Mouse (Mus musculus): ENCODE measurements at regions not wholly inside any gene's neighbourhood (a gene's known extent, or its start where the extent isn't known, plus 50 kb on each side); places are given as distances from the start of the nearest gene placed in this dataset.

- H3K79me2 ChIP-seq (ENCODE audit: control insufficient read depth, insufficient read depth, low read length, poor library complexity) = no peaks in the 10 kb centered on the region
- TF ChIP-seq MAZ (IDR thresholded peaks at IDR 0.05; ENCODE audit: low read depth, low read length) = no peak; the same call in 1 of the 2 replicates
- TF ChIP-seq MAX (IDR thresholded peaks at IDR 0.05; ENCODE audit: low read length) = peak; percentile 69; the same call in 1 of the 2 replicates
- no peak for TF ChIP-seq USF2 (IDR thresholded peaks at IDR 0.05; ENCODE audit: borderline replicate concordance in 1 of 2, insufficient read depth in 1 of 2, low read depth in 1 of 2, low read length in 2 of 2)
- peak; percentile 56; the same call in 1 of the 2 replicates for TF ChIP-seq TCF12 (IDR thresholded peaks at IDR 0.05; ENCODE audit: low read depth, low read length)
- TF ChIP-seq JUND (IDR thresholded peaks at IDR 0.05; ENCODE audit: low read depth, low read length) = peak; percentile 32; the same call in 1 of the 2 replicates
- no peak for TF ChIP-seq TBP (IDR thresholded peaks at IDR 0.05; ENCODE audit: low read depth, low read length)
- TF ChIP-seq E2F4 (IDR thresholded peaks at IDR 0.05; ENCODE audit: borderline replicate concordance, low read depth, low read length) = no peak
- TF ChIP-seq SIN3A (IDR thresholded peaks at IDR 0.05; ENCODE audit: low read length) = peak; percentile 60; the same call in 1 of the 2 replicates
- TF ChIP-seq RCOR1 (IDR thresholded peaks at IDR 0.05; ENCODE audit: low read depth, low read length) = peak; percentile 59; the same call in 1 of the 2 replicates
- no peak for TF ChIP-seq CHD1 (IDR thresholded peaks at IDR 0.05; ENCODE audit: low read depth, low read length)
- peak; percentile 65 to 84 for TF ChIP-seq EP300 (IDR thresholded peaks at IDR 0.05; ENCODE audit: low read depth in 1 of 2, low read length in 2 of 2)
- TF ChIP-seq POLR2A (IDR thresholded peaks at IDR 0.05; ENCODE audit: control insufficient read depth in 1 of 2, insufficient read depth in 1 of 2, low read depth in 1 of 2, low read length in 2 of 2, poor library complexity in 1 of 2) = 0 out of 4 replicates have a peak, but pooled peaks of 1 of the 2 experiments have one; percentile 20
- no peak for TF ChIP-seq UBTF (IDR thresholded peaks at IDR 0.05; ENCODE audit: borderline replicate concordance, insufficient read depth, low read depth, low read length)
- peak; percentile 97 for TF ChIP-seq ETS1 (IDR thresholded peaks at IDR 0.05; ENCODE audit: low read depth, low read length)
- peak; percentile 54 for TF ChIP-seq TAL1 (IDR thresholded peaks at IDR 0.05; ENCODE audit: low read length)
- peak; percentile 57 for TF ChIP-seq MYB (IDR thresholded peaks at IDR 0.05; ENCODE audit: low read depth, low read length)
- no peak for TF ChIP-seq NRF1 (IDR thresholded peaks at IDR 0.05; ENCODE audit: insufficient read depth, low read depth, low read length, poor library complexity, severe bottlenecking)
- peak; percentile 75 for TF ChIP-seq GATA1 (IDR thresholded peaks at IDR 0.05; ENCODE audit: low read depth, low read length)
- TF ChIP-seq GABPA (IDR thresholded peaks at IDR 0.05; ENCODE audit: low read depth, low read length) = no peak
- TF ChIP-seq ZNF384 (IDR thresholded peaks at IDR 0.05; ENCODE audit: low read depth, low read length) = no peak
- no peak for TF ChIP-seq ZKSCAN1 (IDR thresholded peaks at IDR 0.05; ENCODE audit: low read depth, low read length)
- TF ChIP-seq MXI1 (IDR thresholded peaks at IDR 0.05; ENCODE audit: low read depth, low read length) = no peak
- TF ChIP-seq ELF1 (IDR thresholded peaks at IDR 0.05; ENCODE audit: low read depth, low read length) = no peak
- TF ChIP-seq MYC (IDR thresholded peaks at IDR 0.05; ENCODE audit: low read depth, low read length) = 0 out of 2 replicates have a peak, but pooled peaks have one; percentile 23
- peak overlapping the region in 1 of 2 experiments; percentile 2; a peak in 1 of 4 replicates for H3K4me3 ChIP-seq (ENCODE audit: control insufficient read depth in 1 of 2, insufficient read depth in 1 of 2, low read depth in 2 of 2, low read length in 2 of 2)
- no peaks in the 10 kb centered on the region for H3K9me3 ChIP-seq (replicated peaks; ENCODE audit: insufficient read depth, low read length)
- peak overlapping the region; percentile 46 for H3K9ac ChIP-seq (ENCODE audit: control insufficient read depth, low read depth, low read length, poor library complexity, severe bottlenecking)
- H3K27ac ChIP-seq (ENCODE audit: control insufficient read depth, low read depth, low read length) = peak overlapping the region; percentile 85
- peaks cover 0 to 50% of the 10 kb centered on the region in 2 experiments for H3K4me1 ChIP-seq (ENCODE audit: control insufficient read depth in 1 of 2, insufficient read depth in 2 of 2, low read length in 2 of 2)
- no peaks in the 10 kb centered on the region for H3K27me3 ChIP-seq (ENCODE audit: control insufficient read depth in 1 of 2, insufficient read depth in 2 of 2, low read length in 2 of 2)
- peaks cover 0 to 39% of the 10 kb centered on the region in 2 experiments; a peak in 2 of 4 replicates for H3K36me3 ChIP-seq (ENCODE audit: control insufficient read depth in 1 of 2, insufficient read depth in 2 of 2, low read length in 2 of 2)
- peak; percentile 89 for DNase-seq (ENCODE audit: low read depth, low spot score)
Observed at GRCm38 (mm10) chr10:119063209-119063699, 176.6 kb downstream of the Cand1 start.
